Mouse (Mus musculus) mouse embryonic stem cell (cell line): Measurements from ENCODE around the gene Grap2.
"Not testable (repeated sequence)": the region's sequence is repeated elsewhere in the genome, so short reads cannot be mapped to it uniquely, and the experiment has no call there.

ENCODE experiments used
- in situ Hi-C, 2 experiments: fragments of 300-500 bp; cut with MboI; formaldehyde crosslinking; loops; 1 replicate in 1 of 2; 3 replicates in 1 of 2; pipeline ENCODE4 v1.14.3; 2019 to 2020; ENCODE audit warnings: low sequenced_read_pairs in 2 of 2, low pct_unique_long_range_greater_than_20kb in 1 of 2, mixed read lengths in 1 of 2; ENCODE audit not compliant: unreplicated experiment in 1 of 2

The Grap2 gene

GRCm38 (mm10) chr15:80563634-80564208 is 8.7 kb upstream of the Grap2 start:
- in situ Hi-C loops: no loop called here

DNA sequence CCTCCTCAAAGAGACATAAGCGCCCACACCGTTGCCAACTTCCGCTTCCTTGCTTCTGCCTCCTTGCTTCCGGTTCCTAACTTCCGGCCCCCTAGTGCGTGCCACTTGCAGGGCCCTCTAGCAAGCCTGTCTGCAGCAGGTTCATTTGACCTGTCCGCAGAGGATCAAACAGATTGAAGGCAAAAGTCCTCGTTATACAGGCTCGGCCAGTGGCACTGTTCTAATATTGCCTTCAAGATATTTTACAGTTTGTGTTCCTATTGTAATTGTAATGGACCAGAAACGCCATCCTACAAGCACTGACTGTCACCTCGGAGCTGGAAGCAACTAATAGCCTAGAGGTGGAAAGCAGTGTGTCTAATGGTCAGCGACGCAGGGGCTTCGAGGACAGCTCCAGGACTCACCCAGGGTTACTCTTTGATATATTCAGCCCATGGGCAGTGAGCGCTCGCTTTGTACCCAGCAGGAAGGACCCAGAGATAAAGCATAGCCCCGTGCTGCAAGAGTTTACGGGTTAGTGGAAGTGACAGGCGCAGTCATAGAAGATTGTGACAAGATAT is 7.2 kb upstream of the Grap2 start, which contains the start of gene Enthd1:
Gene Enthd1 (minus strand): TSS at position 51 of the 560 bp plus-strand sequence.
- in situ Hi-C loops: no loop called here

DNA sequence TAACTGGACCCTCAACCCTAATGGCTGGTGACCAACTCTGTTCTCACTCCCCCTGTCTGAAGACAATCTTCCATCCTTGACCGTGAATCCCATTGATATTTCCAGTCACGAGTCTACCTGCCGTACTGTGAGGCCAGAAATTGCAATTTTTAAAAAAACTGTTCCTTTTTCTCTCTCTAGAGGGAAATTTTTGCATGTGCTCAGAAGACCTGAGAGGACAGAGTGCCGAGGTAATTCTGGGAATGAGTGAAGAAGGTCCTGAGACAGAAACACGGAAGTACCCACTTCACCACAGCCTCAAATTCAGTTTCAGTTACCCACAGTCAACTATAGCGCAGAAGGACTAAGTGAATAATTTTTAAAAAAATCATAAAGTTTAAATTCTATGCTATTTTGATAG is 5.7 kb upstream of the Grap2 start:
- in situ Hi-C loops: no loop called here

DNA sequence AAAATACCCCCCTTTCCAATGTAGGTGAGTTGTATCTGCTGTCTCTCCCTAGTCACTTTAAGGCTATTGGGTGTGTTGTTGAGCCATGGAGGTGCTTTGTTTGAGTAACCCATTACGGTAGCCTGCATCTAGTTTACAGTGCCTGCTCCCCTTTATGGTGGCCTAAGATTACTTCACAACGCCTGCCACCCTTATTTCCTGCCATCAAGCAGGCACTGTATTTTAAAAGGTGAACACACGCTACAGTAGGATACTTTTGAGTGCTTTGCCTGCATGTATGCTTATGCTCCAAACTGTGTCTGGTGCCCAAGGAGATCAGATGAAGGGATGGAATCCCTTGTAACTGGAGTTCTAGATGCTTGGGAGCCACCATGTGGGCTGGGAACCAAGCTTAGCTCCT is 5.3 kb upstream of the Grap2 start:
- in situ Hi-C loops: no loop called here

- in situ Hi-C loops: no loop called here
Measured at GRCm38 (mm10) chr15:80567731-80568130, 4.7 kb upstream of the Grap2 start.

GRCm38 (mm10) chr15:80569205-80569604 is 3.2 kb upstream of the Grap2 start:
- in situ Hi-C loops: no loop called here

- in situ Hi-C loops: no loop called here
Measured at GRCm38 (mm10) chr15:80570226-80570625, 2.2 kb upstream of the Grap2 start.

GRCm38 (mm10) chr15:80571611-80572010 is 783 bp upstream of the Grap2 start:
- in situ Hi-C loops: no loop called here

- in situ Hi-C loops: no loop called here
Measured at GRCm38 (mm10) chr15:80572811-80573520, 572 bp downstream of the Grap2 start.

DNA sequence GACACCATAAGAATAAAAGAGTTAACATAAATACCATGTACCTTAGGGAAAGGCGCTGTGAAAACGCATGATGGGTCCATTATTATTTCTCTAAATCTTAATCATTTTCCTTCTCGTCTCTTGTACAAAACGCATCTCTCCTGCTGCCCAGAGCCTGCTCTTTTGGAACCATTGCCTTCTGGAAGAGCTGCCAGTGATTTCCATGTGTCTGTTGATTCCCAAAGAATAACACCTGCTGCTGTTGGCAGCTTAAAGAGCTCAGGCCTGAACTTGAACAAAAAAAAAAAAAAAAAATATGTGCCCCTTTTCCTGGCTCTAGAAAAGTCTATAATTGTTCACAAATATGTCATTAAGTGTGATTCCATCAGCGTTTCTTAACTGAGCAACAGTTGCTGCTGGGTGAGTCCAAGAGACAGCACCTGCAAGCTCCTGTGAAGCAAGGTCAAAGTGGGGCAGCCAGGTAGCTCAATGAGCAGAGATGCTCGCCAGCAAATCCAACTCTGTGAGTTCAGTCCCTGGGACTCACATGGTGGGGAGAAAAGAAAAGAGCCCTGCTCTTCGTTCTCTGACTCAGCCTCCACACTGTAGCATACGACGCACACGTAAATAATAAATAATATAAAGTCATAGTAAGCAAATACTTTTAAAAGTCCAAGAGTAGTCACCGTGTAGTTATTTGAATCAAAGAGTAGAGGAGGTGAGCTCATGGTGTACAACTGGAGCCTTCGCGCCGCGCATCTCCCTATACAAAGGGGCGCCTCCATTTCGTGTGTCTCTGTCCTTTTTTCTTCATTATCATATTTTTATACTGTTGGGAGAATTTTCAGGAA is 2.0 kb downstream of the Grap2 start:
- in situ Hi-C loops: no loop called here

- in situ Hi-C loops: no loop called here
Measured at GRCm38 (mm10) chr15:80575817-80576370, 3.5 kb downstream of the Grap2 start.

- in situ Hi-C loops: no loop called here
Measured at GRCm38 (mm10) chr15:80576415-80576994, 4.1 kb downstream of the Grap2 start.

GRCm38 (mm10) chr15:80577166-80577960 is 5.0 kb downstream of the Grap2 start:
- in situ Hi-C loops: no loop called here

DNA sequence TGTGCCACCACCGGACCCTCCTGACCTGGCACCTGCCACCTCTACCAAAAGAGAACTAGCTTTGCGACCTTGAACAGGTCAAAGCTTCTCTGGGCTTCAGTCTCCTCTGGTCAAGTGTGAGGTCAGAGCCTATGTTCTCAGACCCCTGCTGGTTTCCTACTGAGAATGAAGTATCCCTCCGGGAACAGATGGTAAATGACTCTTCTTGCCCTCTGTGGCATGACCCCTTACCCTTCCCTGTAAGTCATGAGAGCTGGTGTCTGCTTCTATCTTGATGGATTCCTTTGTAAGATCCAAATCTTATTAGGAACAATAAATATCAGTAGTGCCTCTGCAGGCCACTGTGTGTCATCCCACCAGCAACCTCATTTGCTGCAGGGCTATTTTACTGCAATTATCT is 6.7 kb downstream of the Grap2 start:
- in situ Hi-C loops: no loop called here

- in situ Hi-C loops: not testable (repeated sequence)
Measured at GRCm38 (mm10) chr15:80580585-80580984, 8.2 kb downstream of the Grap2 start.

DNA sequence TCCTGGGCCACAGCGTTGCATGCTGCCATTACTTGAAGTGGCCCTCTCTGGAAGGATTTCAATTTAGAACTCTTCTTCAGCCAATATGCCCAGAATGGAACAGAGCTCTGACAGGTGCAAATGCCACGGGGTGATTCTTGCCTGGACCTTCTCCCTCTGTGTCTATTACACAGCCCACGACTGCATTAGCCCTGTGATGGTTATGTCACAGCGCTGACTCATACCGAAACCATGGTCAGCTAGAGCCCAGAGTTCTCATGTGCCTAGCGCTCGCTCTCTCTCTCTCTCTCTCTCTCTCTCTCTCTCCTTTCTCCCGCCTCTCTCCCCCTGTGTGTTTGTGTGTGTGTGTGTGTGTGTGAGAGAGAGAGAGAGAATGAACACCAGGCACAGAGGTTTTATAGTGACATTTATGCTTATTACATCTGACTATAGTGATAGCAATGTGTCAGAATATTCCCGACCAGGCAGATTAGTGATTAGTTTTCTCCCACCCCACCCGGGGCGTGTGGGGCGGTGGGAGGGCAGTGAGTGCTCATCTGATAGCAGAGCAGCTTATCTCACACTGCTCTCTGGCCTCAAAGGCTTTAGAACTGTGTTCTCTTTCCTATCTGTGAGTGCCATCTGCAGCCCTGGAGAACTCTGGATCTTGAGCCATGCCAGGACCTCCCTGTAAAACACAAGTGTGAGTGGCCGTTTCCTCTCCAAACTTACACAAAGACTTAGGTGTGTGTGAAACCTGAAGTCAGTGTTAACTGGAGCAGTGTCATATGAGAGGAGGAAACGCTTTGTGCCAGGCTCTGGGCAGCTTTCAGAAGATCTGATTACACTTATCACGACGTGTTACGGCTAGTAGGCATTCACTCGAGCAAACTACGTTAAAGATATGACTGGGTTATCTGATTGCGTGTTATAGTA is 10.4 kb downstream of the Grap2 start:
- in situ Hi-C loops: no loop called here

GRCm38 (mm10) chr15:80586296-80586695 is 13.9 kb downstream of the Grap2 start:
- in situ Hi-C loops: no loop called here
